Mouse (Mus musculus): ENCODE data around the gene Ift46. TPM values are rescaled to one million over a fixed set of nuclear protein-coding genes. Genes with fewer than 3 reads are reported as not detected.
"Not testable (repeated sequence)": the region's sequence is repeated elsewhere in the genome, so short reads cannot be mapped to it uniquely, and the experiment has no call there.

Ift46 gene
- polyA plus RNA-seq, 1 experiment from 2014 or later, result 137 TPM

GRCm38 (mm10) chr9:44737240-44737949 is 30.3 kb upstream of the Ift46 start:
- peaks cover 18% of the 10 kb centered on the region; the same call in 1 of the 2 replicates for H3K27me3 ChIP-seq
- H3K9ac ChIP-seq, result peak overlapping the region; percentile 36; the same call in 1 of the 2 replicates
- peaks cover 40% of the 10 kb centered on the region for H3K4me1 ChIP-seq
- H3K9me3 ChIP-seq, result no peaks in the 10 kb centered on the region
- H3K27ac ChIP-seq, result peak overlapping the region; percentile 81
- H3K36me3 ChIP-seq, result peaks cover 14% of the 10 kb centered on the region
- no peak overlapping the region; the same call in 1 of the 2 replicates for H3K4me3 ChIP-seq
- ATAC-seq (ENCODE audit: insufficient number of reproducible peaks, insufficient read depth, low FRiP score, low TSS enrichment, low read depth), result no peak
- 29% methylated on average over 8 of the region's 8 CpGs for WGBS
- peak overlapping the region; percentile 17 for H3K4me2 ChIP-seq

GRCm38 (mm10) chr9:44740663-44741192 is 27.0 kb upstream of the Ift46 start:
- no peak for ATAC-seq (ENCODE audit: insufficient number of reproducible peaks, insufficient read depth, low FRiP score, low TSS enrichment, low read depth)
- peaks cover 19% of the 10 kb centered on the region for H3K4me1 ChIP-seq
- no peak overlapping the region for H3K27ac ChIP-seq
- no peaks in the 10 kb centered on the region for H3K27me3 ChIP-seq
- no peak overlapping the region for H3K4me3 ChIP-seq
- WGBS, result 86% methylated on average over 1 of the region's 1 CpGs
- no peaks in the 10 kb centered on the region for H3K9me3 ChIP-seq
- H3K9ac ChIP-seq, result no peak overlapping the region
- peaks cover 47% of the 10 kb centered on the region for H3K36me3 ChIP-seq
- H3K4me2 ChIP-seq, result no peak overlapping the region

- Histone ChIP-seq H3K36me3 (peaks cover 92% of the 10 kb centered on the region), H3K9ac (no peak overlapping the region)
- no peak for ATAC-seq (ENCODE audit: insufficient number of reproducible peaks, insufficient read depth, low FRiP score, low TSS enrichment, low read depth)
Observed at GRCm38 (mm10) chr9:44745371-44745770, 22.3 kb upstream of the Ift46 start.

GRCm38 (mm10) chr9:44746666-44747065 is 21.0 kb upstream of the Ift46 start:
- Histone ChIP-seq H3K27ac (no peak overlapping the region), H3K36me3 (peaks cover 95% of the 10 kb centered on the region), H3K4me1 (no peaks in the 10 kb centered on the region), H3K9ac (no peak overlapping the region), H3K4me2 (no peak overlapping the region), H3K9me3 (no peaks in the 10 kb centered on the region), H3K27me3 (no peaks in the 10 kb centered on the region), H3K4me3 (no peak overlapping the region)
- ATAC-seq (ENCODE audit: insufficient number of reproducible peaks, insufficient read depth, low FRiP score, low TSS enrichment, low read depth), result no peak
- 90% methylated on average over 3 of the region's 3 CpGs for WGBS

More at GRCm38 (mm10) chr9:44745371-44745770, 22.3 kb upstream of the Ift46 start:
- Histone ChIP-seq H3K27ac (no peak overlapping the region), H3K4me3 (no peak overlapping the region), H3K9me3 (no peaks in the 10 kb centered on the region), H3K4me1 (no peaks in the 10 kb centered on the region), H3K4me2 (no peak overlapping the region), H3K27me3 (no peaks in the 10 kb centered on the region)
- WGBS, result 94% methylated on average over 7 of the region's 7 CpGs

GRCm38 (mm10) chr9:44747341-44747740 is 20.4 kb upstream of the Ift46 start:
- Histone ChIP-seq H3K36me3 (peaks cover 98% of the 10 kb centered on the region), H3K27ac (no peak overlapping the region), H3K4me1 (no peaks in the 10 kb centered on the region), H3K4me2 (no peak overlapping the region), H3K9ac (no peak overlapping the region), H3K9me3 (no peaks in the 10 kb centered on the region), H3K27me3 (no peaks in the 10 kb centered on the region), H3K4me3 (no peak overlapping the region)
- WGBS, result 95% methylated on average over 3 of the region's 3 CpGs
- ATAC-seq (ENCODE audit: insufficient number of reproducible peaks, insufficient read depth, low FRiP score, low TSS enrichment, low read depth), result no peak

- Histone ChIP-seq H3K27ac (no peak overlapping the region), H3K9ac (no peak overlapping the region), H3K4me1 (no peaks in the 10 kb centered on the region), H3K9me3 (no peaks in the 10 kb centered on the region), H3K27me3 (no peaks in the 10 kb centered on the region), H3K4me3 (no peak overlapping the region), H3K36me3 (peaks cover 97% of the 10 kb centered on the region), H3K4me2 (no peak overlapping the region)
- WGBS, result 78% methylated on average over 7 of the region's 7 CpGs
- ATAC-seq (ENCODE audit: insufficient number of reproducible peaks, insufficient read depth, low FRiP score, low TSS enrichment, low read depth), result no peak
Observed at GRCm38 (mm10) chr9:44748473-44748872, 19.2 kb upstream of the Ift46 start.

GRCm38 (mm10) chr9:44760873-44761272 is 6.8 kb upstream of the Ift46 start:
- H3K36me3 ChIP-seq, result peaks cover 39% of the 10 kb centered on the region
- ATAC-seq (ENCODE audit: insufficient number of reproducible peaks, insufficient read depth, low FRiP score, low TSS enrichment, low read depth), result no peak
- H3K9ac ChIP-seq, result no peak overlapping the region
- H3K27ac ChIP-seq, result no peak overlapping the region
- no peaks in the 10 kb centered on the region for H3K9me3 ChIP-seq
- no peaks in the 10 kb centered on the region for H3K27me3 ChIP-seq
- no peak overlapping the region for H3K4me3 ChIP-seq
- peaks cover 8% of the 10 kb centered on the region; the same call in 1 of the 2 replicates for H3K4me1 ChIP-seq
- WGBS, result 92% methylated on average over 2 of the region's 2 CpGs
- no peak overlapping the region for H3K4me2 ChIP-seq

- H3K9me3 ChIP-seq; H3K36me3 ChIP-seq; H3K27me3 ChIP-seq; H3K27ac ChIP-seq; ATAC-seq (ENCODE audit: insufficient number of reproducible peaks, insufficient read depth, low FRiP score, low TSS enrichment, low read depth): not testable (repeated sequence)
- Histone ChIP-seq H3K9ac (peak overlapping the region; percentile 99; the same call in 1 of the 2 replicates), H3K4me3 (peak overlapping the region; percentile 98), H3K4me2 (peak overlapping the region; percentile 62), H3K4me1 (peaks cover 13% of the 10 kb centered on the region)
- 44% methylated on average over 7 of the region's 9 CpGs for WGBS
Observed at GRCm38 (mm10) chr9:44768029-44768394, 304 bp downstream of the Ift46 start.

- no peak overlapping the region for H3K27ac ChIP-seq
- ATAC-seq (ENCODE audit: insufficient number of reproducible peaks, insufficient read depth, low FRiP score, low TSS enrichment, low read depth), result no peak
- H3K4me1 ChIP-seq, result peaks cover 6% of the 10 kb centered on the region; the same call in 1 of the 2 replicates
- no peaks in the 10 kb centered on the region for H3K9me3 ChIP-seq
- WGBS, result 90% methylated on average over 5 of the region's 5 CpGs
- H3K27me3 ChIP-seq, result no peaks in the 10 kb centered on the region
- H3K4me2 ChIP-seq, result no peak overlapping the region
- peaks cover 16% of the 10 kb centered on the region for H3K36me3 ChIP-seq
- no peak overlapping the region for H3K9ac ChIP-seq
- no peak overlapping the region for H3K4me3 ChIP-seq
Observed at GRCm38 (mm10) chr9:44771376-44771775, 3.7 kb downstream of the Ift46 start.

- 0 out of 2 replicates have a peak overlapping the region, but pooled peaks have one; percentile 91 for H3K27ac ChIP-seq
- WGBS, result 26% methylated on average over 5 of the region's 5 CpGs
Observed at GRCm38 (mm10) chr9:44772392-44772749, 4.7 kb downstream of the Ift46 start.

GRCm38 (mm10) chr9:44772750-44773651 is 5.3 kb downstream of the Ift46 start:
- WGBS, result under 1% methylated on average over 41 of the region's 41 CpGs
- Histone ChIP-seq H3K27ac (peak overlapping the region; percentile 91), H3K9me3 (no peaks in the 10 kb centered on the region), H3K4me1 (peaks cover 6% of the 10 kb centered on the region; the same call in 1 of the 2 replicates), H3K9ac (peak overlapping the region; percentile 93), H3K4me2 (peak overlapping the region; percentile 85), H3K4me3 (peak overlapping the region; percentile 79), H3K36me3 (peaks cover 25% of the 10 kb centered on the region), H3K27me3 (no peaks in the 10 kb centered on the region)
- peak; percentile 97 for ATAC-seq (ENCODE audit: insufficient number of reproducible peaks, insufficient read depth, low FRiP score, low TSS enrichment, low read depth)

More at GRCm38 (mm10) chr9:44772392-44772749, 4.7 kb downstream of the Ift46 start:
- Histone ChIP-seq H3K4me2 (peak overlapping the region; percentile 85; the same call in 1 of the 2 replicates), H3K9ac (peak overlapping the region; percentile 93; the same call in 1 of the 2 replicates), H3K4me3 (peak overlapping the region; percentile 79), H3K4me1 (peaks cover 6% of the 10 kb centered on the region; the same call in 1 of the 2 replicates), H3K27me3 (no peaks in the 10 kb centered on the region), H3K9me3 (no peaks in the 10 kb centered on the region), H3K36me3 (peaks cover 22% of the 10 kb centered on the region)
- ATAC-seq (ENCODE audit: insufficient number of reproducible peaks, insufficient read depth, low FRiP score, low TSS enrichment, low read depth), result no peak

All from embryonic facial prominence, embryonic 13.5 days (tissue).